Mouse (Mus musculus) spleen, postnatal 4 days (tissue): ENCODE measurements around the gene Brcc3.

Experiments used
- DNase-seq, 2 experiments: peaks; one replicate each; pipeline ENCODE4 v3.0.0; 2022; ENCODE audit warnings: low spot score in 2 of 2

The Brcc3 gene

GRCm38 (mm10) chrX:75415936-75416785 is at the start of gene Brcc3, which contains the start of the genes Cmc4 and Mtcp1:
TSS of gene Brcc3 (plus strand) at chrX:75416628.
TSS of gene Cmc4 (minus strand) at chrX:75416584.
TSS of gene Mtcp1 (minus strand) at chrX:75416588.
- DNase-seq, result peak; percentile 89 to 91

DNA sequence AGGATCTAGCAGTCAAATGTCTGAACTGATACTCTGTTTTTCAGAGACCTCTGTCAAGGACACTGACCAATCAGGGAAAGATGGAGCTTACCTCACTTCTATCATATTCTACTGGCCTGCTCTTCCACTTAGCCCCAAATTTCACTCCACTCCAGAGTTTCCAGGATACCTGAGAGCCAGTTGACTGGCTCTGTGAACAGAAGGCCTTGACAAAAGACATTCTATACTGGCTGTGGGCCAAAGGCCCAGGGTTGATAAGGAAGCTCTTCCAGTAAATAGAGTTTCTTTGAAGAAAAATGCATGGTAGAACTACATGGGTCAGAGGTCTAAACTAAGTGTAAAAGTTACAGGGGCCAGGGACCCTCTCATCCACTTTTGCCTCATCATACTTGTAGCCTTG is 46.2 kb upstream of the Brcc3 start:
- peak in 1 of 2 experiments; percentile 11 for DNase-seq

DNA sequence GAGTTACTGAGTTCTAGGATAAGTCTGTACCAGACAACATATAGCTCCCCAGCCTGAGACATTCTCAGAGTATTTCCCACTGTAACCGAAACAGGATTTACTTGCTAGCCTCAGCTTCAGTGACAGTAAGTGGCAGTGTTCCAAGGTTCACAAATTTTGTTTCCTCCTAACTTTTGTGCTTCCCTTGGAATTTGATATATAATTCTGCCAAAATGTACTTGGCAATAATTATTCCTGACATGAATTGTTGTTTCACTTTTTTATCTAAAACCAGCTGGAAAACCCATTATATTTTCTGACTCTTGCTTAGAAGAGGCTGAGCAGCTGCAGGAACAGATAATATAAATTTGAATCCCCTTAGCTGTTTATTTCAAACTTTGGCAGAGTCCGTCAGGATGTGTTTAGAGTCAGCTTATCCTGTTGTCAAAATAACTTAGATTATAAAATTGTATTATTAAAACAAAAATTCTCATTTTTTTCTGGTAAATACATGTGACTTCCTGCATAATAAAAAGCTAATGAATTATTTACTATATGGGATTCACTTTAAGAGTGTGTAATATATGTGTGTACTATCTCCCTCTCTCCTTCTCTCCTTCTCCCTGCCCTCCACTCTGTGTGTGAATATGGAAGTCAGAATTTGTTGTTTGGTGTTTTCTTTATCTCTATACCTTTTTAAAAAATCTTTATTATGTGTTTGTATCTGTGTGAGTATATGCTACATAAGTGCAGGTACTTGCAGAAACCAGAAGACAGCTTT is 43.6 kb upstream of the Brcc3 start:
- no peak for DNase-seq

DNA sequence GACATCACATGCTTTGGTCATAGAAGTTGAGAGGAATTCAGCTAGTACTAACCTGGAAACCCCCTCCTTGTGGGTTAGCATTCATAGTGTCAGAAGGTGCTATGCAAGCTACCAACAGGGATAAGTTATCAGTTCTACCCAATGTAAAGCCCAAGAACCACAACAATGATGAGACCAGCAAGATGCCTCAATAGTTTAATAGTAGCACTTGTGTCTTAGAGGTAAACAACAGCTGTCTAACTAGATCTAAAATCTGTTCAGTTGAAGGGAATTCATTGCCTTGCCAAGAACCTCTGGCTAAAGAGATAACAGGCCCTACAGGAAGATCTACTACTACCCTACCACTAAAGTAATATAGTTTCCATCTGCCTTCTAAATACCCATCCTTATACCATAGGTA is 39.6 kb upstream of the Brcc3 start:
- no peak for DNase-seq

GRCm38 (mm10) chrX:75381176-75381575 is 35.3 kb upstream of the Brcc3 start:
- DNase-seq, result no peak

GRCm38 (mm10) chrX:75381699-75382098 is 34.7 kb upstream of the Brcc3 start:
- DNase-seq, result no peak

- DNase-seq, result peak; percentile 64 to 71
Observed at GRCm38 (mm10) chrX:75382195-75382771, 34.1 kb upstream of the Brcc3 start, which contains the start of the genes Fundc2 and F8. TSS of gene Fundc2 (plus strand) at chrX:75382399. TSS of gene F8 (minus strand) at chrX:75382615.

GRCm38 (mm10) chrX:75399471-75399870 is 17.0 kb upstream of the Brcc3 start:
- no peak for DNase-seq

DNA sequence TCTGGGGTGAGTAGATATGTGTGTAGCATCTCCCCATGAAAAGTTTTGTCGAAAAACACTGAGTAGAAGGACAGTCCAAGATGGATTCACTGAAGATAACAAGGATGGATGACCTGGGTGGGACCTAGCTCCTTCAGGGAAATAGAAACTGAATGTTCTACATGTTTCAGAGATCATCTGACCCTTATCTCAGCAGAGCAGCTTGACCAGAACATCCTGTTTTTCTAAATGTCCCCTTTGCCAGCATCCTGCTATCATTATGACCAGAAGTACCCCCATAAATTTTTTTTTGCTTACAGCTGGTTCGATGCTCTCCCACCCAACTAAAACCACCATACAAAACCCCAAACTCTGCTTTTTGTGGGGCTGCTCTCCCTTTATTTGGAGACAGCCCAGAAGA is 13.8 kb upstream of the Brcc3 start:
- no peak for DNase-seq

GRCm38 (mm10) chrX:75403350-75403749 is 13.1 kb upstream of the Brcc3 start:
- DNase-seq, result no peak

- no peak for DNase-seq
Observed at GRCm38 (mm10) chrX:75409711-75410110, 6.7 kb upstream of the Brcc3 start.

GRCm38 (mm10) chrX:75454597-75454996 is 38.2 kb downstream of the Brcc3 start:
- no peak for DNase-seq

GRCm38 (mm10) chrX:75475182-75475644 is 58.8 kb downstream of the Brcc3 start:
- DNase-seq, result peak; percentile 39 to 69

DNA sequence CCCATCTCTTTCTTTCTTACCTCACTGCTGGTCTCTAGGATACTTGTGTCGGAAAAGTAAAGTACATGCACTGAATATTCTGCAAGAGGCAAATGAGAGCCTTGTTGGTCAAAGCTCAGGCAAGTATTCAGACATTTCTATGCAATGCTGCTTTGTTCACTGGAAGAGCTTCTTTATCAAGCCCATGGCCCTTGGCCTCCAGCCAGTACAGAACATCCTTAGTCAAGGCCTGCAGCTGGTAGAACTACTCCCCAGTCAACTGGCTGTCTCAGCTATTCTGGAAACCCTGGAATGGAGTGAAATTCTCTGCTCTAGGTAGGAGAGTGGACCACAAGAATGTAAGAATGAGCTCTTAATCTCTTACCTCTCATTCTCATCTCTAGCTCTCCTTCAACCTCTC is 73.5 kb downstream of the Brcc3 start:
- no peak for DNase-seq
